Mouse (Mus musculus) thymus, adult 2 months (tissue): ENCODE results near the gene Abcb1b.

Source experiments
- CTCF ChIP-seq: fragments of 200-500 bp; IDR thresholded peaks from 2 replicates; pipeline ENCODE4 v1.5.1; 2012; ENCODE audit warnings: mild to moderate bottlenecking, control low read depth, low read length, moderate library complexity, borderline replicate concordance; ENCODE audit not compliant: control insufficient read depth, poor library complexity, insufficient read depth; ENCODE audit errors: extremely low read depth
- POLR2A ChIP-seq: fragments of 200-500 bp; IDR thresholded peaks from 2 replicates; pipeline ENCODE4 v1.6.1; 2012; ENCODE audit warnings: mild to moderate bottlenecking, low read length, control low read depth, moderate library complexity; ENCODE audit not compliant: control insufficient read depth, poor library complexity, insufficient read depth; ENCODE audit errors: extremely low read depth

GRCm38 (mm10) chr5:8863580-8864337 lies 65.8 kb downstream of the Abcb1b start:
- TF ChIP-seq POLR2A = no peak
- TF ChIP-seq CTCF = no peak
